Mouse (Mus musculus) kidney, adult 10 weeks (tissue): ENCODE measurements around the gene Vmn1r143. TPM values are rescaled to one million over a fixed set of nuclear protein-coding genes. Genes with fewer than 3 reads are reported as not detected.

Experiments
- polyA plus RNA-seq: library from polyadenylated mRNA; stranded (reverse); fragments of 350-450 nt; fragmentation: Illumina TruSeq; extraction: RNeasy Lipid Tissue Mini Kit (QIAGEN cat#74804); gene quantifications from one replicate; pipeline ENCODE4 v1.2.3, GENCODE M21; 2014; ENCODE audit warnings: low read depth, low replicate concordance

The Vmn1r143 gene
- not detected for polyA plus RNA-seq

GRCm38 (mm10) chr7:22189077-22189476 lies at the start of gene Vmn1r143:
Vmn1r143 (plus strand) TSS chr7:22189377.

GRCm38 (mm10) chr7:22163935-22164334 lies 25.2 kb upstream of the Vmn1r143 start, which contains the start of gene Vmn1r142:
Vmn1r142 (minus strand) TSS chr7:22164035.

GRCm38 (mm10) chr7:22201164-22201563 lies 12.0 kb downstream of the Vmn1r143 start, which contains the start of gene Gm8653:
Gm8653 (minus strand) TSS chr7:22201264.

GRCm38 (mm10) chr7:22229384-22229783 lies 40.2 kb downstream of the Vmn1r143 start, which contains the start of gene Gm8453:
Gm8453 (minus strand) TSS chr7:22229484.

Other genes with a start within 250 kb of the Vmn1r143 start
- not detected for gene Vmn1r137, start 194.8 kb upstream of the Vmn1r143 start, polyA plus RNA-seq
- not detected for gene Vmn1r138, start 160.5 kb upstream of the Vmn1r143 start, polyA plus RNA-seq
- not detected for gene Gm6176, start 133.1 kb upstream of the Vmn1r143 start, polyA plus RNA-seq
- gene Vmn1r139, start 120.3 kb upstream of the Vmn1r143 start, polyA plus RNA-seq = not detected
- not detected for gene Gm16451, start 71.1 kb upstream of the Vmn1r143 start, polyA plus RNA-seq
- gene Gm10666, start 54.6 kb upstream of the Vmn1r143 start, polyA plus RNA-seq = not detected
- not detected for gene Vmn1r142, start 25.3 kb upstream of the Vmn1r143 start, polyA plus RNA-seq
- gene Gm8653, start 11.9 kb downstream of the Vmn1r143 start, polyA plus RNA-seq = not detected
- gene Gm8453, start 40.1 kb downstream of the Vmn1r143 start, polyA plus RNA-seq = not detected
- not detected for gene Gm4187, start 140.3 kb downstream of the Vmn1r143 start, polyA plus RNA-seq
- not detected for gene Gm8660, start 181.7 kb downstream of the Vmn1r143 start, polyA plus RNA-seq
- not detected for gene Vmn1r148, start 224.2 kb downstream of the Vmn1r143 start, polyA plus RNA-seq
- not detected for gene Vmn1r149, start 248.9 kb downstream of the Vmn1r143 start, polyA plus RNA-seq